Mouse (Mus musculus) testis, adult 2 months (tissue): Measurements from ENCODE around the gene Acyp2.

Experiments used
- CTCF ChIP-seq: fragments of 200-500 bp; IDR thresholded peaks from 2 replicates; pipeline ENCODE4 v1.5.1; 2012; ENCODE audit warnings: low read depth, mild to moderate bottlenecking, inconsistent platforms, low read length, moderate library complexity; ENCODE audit not compliant: control insufficient read depth, insufficient read depth, insufficient replicate concordance
- POLR2A ChIP-seq: fragments of 200-500 bp; IDR thresholded peaks from 2 replicates; pipeline ENCODE4 v1.6.1; 2012; ENCODE audit warnings: low read depth, mild to moderate bottlenecking, inconsistent platforms, low read length, moderate library complexity; ENCODE audit not compliant: control insufficient read depth

DNA sequence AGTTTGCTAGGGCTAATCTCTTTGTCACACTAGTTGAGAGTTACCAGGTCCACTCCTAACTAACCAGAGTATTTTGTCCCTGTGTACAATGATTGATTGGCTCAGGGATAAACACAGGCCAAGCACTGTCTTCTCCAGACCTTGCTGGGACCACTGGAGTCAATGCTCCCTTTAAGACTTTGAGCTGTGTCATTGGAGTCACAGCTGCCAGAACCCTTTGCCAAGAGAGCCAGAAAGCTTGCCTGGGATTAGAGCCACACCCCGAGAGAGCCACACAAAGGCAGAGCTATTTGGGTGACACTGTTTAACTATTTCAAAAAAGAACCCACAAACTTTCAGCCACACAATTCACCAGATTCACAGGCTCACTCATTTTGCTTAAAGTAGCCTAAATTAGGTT lies 23.3 kb upstream of the Acyp2 start:
- TF ChIP-seq CTCF (no peak), POLR2A (no peak)
